Mouse (Mus musculus): ENCODE data around the gene Vax2. TPM values are rescaled to one million over a fixed set of nuclear protein-coding genes. Genes with fewer than 3 reads are reported as not detected.

Vax2 gene
- polyA plus RNA-seq, 1 experiment from 2014 or later, result not detected

DNA sequence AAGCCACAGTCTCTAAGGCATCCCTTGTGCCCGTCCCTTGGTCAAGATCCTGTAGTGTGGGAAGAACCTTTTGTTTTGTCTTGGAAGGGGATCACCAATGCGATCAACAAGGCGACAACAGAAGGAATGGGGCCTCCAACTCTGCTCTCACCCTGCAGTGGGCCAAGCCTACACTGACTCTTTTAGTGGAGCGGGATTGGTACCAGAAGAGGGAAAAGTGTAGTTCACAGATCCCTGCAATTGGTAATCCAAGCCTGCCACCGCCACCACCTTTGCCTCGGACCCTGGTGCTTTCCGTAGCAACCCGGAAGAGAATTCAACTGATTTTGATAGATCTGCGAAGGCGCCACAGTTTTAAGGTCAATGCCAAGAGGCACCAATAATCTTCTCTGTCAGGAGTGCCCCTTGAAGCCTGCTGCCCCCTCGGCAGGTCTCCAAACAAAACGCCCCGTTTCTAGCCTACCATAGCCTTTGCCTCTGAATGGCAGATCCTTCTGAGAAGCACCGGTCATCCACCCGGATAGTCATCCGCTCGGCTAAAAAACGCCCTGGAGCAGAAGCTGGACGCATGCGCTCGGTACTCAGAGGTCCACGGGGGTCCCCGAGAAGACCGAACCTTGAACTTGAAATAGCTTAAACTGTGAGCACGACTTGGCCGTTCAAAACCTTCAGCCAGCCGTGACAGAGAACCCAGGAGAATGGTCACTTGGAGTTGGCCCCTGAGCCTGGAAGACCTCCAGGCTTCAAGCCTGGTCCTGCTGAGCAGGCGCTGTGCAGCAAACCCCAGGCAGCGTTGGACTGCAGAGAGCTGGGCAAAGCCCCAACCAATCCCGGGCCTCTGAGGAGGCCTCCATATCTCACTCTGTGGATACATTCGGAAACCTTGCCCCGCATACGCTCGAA lies 3.4 kb downstream of the Vax2 start:
- Histone ChIP-seq H3K27ac (no peak overlapping the region), H3K4me3 (no peak overlapping the region), H3K4me2 (no peak overlapping the region), H3K4me1 (peaks cover 20% of the 10 kb centered on the region), H3K9ac (no peak overlapping the region), H3K9me3 (replicated peaks) (no peaks in the 10 kb centered on the region), H3K27me3 (replicated peaks) (peaks cover 98% of the 10 kb centered on the region), H3K36me3 (no peaks in the 10 kb centered on the region)
- 3% methylated on average over 34 of the region's 34 CpGs for WGBS (ENCODE audit: insufficient replicate concordance)
- ATAC-seq, result no peak

- no peak overlapping the region for H3K9ac ChIP-seq
- WGBS (ENCODE audit: insufficient replicate concordance), result 4% methylated on average over 30 of the region's 30 CpGs
- no peaks in the 10 kb centered on the region for H3K9me3 ChIP-seq (replicated peaks)
- H3K4me3 ChIP-seq, result no peak overlapping the region
- H3K27me3 ChIP-seq (replicated peaks), result peaks cover 96% of the 10 kb centered on the region
- H3K27ac ChIP-seq, result no peak overlapping the region
- ATAC-seq, result no peak
- H3K36me3 ChIP-seq, result no peaks in the 10 kb centered on the region
- peaks cover 17% of the 10 kb centered on the region for H3K4me1 ChIP-seq
- 0 out of 2 replicates have a peak overlapping the region, but pooled peaks have one; percentile 3 for H3K4me2 ChIP-seq
Measured at GRCm38 (mm10) chr6:83715461-83716196, 4.6 kb downstream of the Vax2 start.

- no peaks in the 10 kb centered on the region for H3K36me3 ChIP-seq
- 5% methylated on average over 8 of the region's 8 CpGs for WGBS (ENCODE audit: insufficient replicate concordance)
- H3K27ac ChIP-seq, result no peak overlapping the region
- no peak overlapping the region for H3K9ac ChIP-seq
- H3K27me3 ChIP-seq (replicated peaks), result peaks cover 96% of the 10 kb centered on the region
- H3K9me3 ChIP-seq (replicated peaks), result no peaks in the 10 kb centered on the region
- no peak overlapping the region for H3K4me3 ChIP-seq
- H3K4me2 ChIP-seq, result no peak overlapping the region
- no peak for ATAC-seq
- peaks cover 3% of the 10 kb centered on the region; the same call in 1 of the 2 replicates for H3K4me1 ChIP-seq
Measured at GRCm38 (mm10) chr6:83717026-83717425, 6.0 kb downstream of the Vax2 start.

DNA sequence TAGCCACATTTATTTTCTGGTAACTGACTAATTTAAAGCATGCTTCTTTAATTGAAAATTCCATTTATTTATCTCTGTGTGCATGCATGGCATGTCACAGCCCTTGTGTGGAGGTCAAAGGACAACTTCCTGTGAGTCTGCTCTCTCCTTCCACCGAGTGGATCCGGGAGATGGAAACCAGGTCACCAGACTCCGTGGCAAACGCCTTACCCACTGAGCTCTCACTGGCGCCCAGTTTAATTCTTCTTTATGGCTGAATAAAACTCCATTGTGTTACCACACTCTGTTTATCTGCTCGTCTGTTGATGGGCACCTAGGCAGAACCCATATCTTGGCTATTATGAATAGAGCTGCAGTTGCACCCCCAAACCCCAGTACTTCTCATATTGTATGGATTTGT lies 11.5 kb downstream of the Vax2 start:
- ATAC-seq, result no peak
- no peaks in the 10 kb centered on the region for H3K4me1 ChIP-seq

GRCm38 (mm10) chr6:83727178-83727577 lies 16.1 kb downstream of the Vax2 start:
- H3K4me2 ChIP-seq, result no peak overlapping the region
- H3K9me3 ChIP-seq (replicated peaks), result no peaks in the 10 kb centered on the region
- H3K9ac ChIP-seq, result no peak overlapping the region
- no peak overlapping the region for H3K27ac ChIP-seq
- no peak for ATAC-seq
- H3K27me3 ChIP-seq (replicated peaks), result peaks cover 47% of the 10 kb centered on the region
- 28% methylated on average over 4 of the region's 4 CpGs for WGBS (ENCODE audit: insufficient replicate concordance)
- no peaks in the 10 kb centered on the region for H3K4me1 ChIP-seq
- no peaks in the 10 kb centered on the region for H3K36me3 ChIP-seq
- no peak overlapping the region for H3K4me3 ChIP-seq

More for the DNA sequence above, 11.5 kb downstream of the Vax2 start:
- Histone ChIP-seq H3K9me3 (replicated peaks) (no peaks in the 10 kb centered on the region), H3K27me3 (replicated peaks) (peaks cover 67% of the 10 kb centered on the region), H3K36me3 (no peaks in the 10 kb centered on the region), H3K4me3 (no peak overlapping the region), H3K27ac (no peak overlapping the region), H3K4me2 (no peak overlapping the region), H3K9ac (no peak overlapping the region)
- WGBS (ENCODE audit: insufficient replicate concordance), result 10% methylated on average over 6 of the region's 6 CpGs

DNA sequence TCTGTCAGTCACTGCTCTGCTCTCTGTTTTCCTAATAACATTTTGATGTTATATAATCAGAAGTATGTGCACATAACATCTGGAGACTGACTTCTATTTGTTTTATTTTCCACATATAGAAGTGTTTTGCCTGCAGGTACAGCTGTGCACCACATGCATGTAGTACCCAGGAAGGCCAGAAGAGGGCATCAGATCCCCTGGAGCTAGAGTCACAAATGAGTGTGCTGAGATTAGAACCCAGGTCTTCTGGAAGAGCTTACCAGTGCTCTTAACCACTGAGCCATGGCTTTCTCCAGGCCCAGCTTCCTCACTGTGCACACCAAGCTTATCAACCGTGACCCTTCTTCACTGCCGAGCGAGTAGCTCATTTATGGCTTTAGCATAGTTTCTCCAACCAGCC lies 17.4 kb downstream of the Vax2 start:
- Histone ChIP-seq H3K4me3 (no peak overlapping the region), H3K27me3 (replicated peaks) (peaks cover 43% of the 10 kb centered on the region), H3K4me2 (no peak overlapping the region), H3K9ac (no peak overlapping the region), H3K36me3 (no peaks in the 10 kb centered on the region), H3K27ac (no peak overlapping the region), H3K9me3 (replicated peaks) (no peaks in the 10 kb centered on the region), H3K4me1 (no peaks in the 10 kb centered on the region)
- no peak for ATAC-seq
- 68% methylated on average over 3 of the region's 3 CpGs for WGBS (ENCODE audit: insufficient replicate concordance)

GRCm38 (mm10) chr6:83729350-83729970 lies 18.4 kb downstream of the Vax2 start:
- WGBS (ENCODE audit: insufficient replicate concordance), result 49% methylated on average over 14 of the region's 14 CpGs

GRCm38 (mm10) chr6:83731128-83731527 lies 20.1 kb downstream of the Vax2 start:
- H3K4me2 ChIP-seq, result no peak overlapping the region
- H3K9me3 ChIP-seq (replicated peaks), result no peaks in the 10 kb centered on the region
- H3K4me1 ChIP-seq, result no peaks in the 10 kb centered on the region
- H3K9ac ChIP-seq, result no peak overlapping the region
- H3K4me3 ChIP-seq, result no peak overlapping the region
- peaks cover 41% of the 10 kb centered on the region for H3K27me3 ChIP-seq (replicated peaks)
- no peak for ATAC-seq
- WGBS (ENCODE audit: insufficient replicate concordance), result 18% methylated on average over 5 of the region's 5 CpGs
- no peaks in the 10 kb centered on the region for H3K36me3 ChIP-seq
- H3K27ac ChIP-seq, result no peak overlapping the region

More at GRCm38 (mm10) chr6:83729350-83729970, 18.4 kb downstream of the Vax2 start:
- no peak overlapping the region for H3K27ac ChIP-seq
- no peaks in the 10 kb centered on the region for H3K36me3 ChIP-seq
- no peak for ATAC-seq
- no peak overlapping the region for H3K4me2 ChIP-seq
- no peak overlapping the region for H3K9ac ChIP-seq
- no peaks in the 10 kb centered on the region for H3K9me3 ChIP-seq (replicated peaks)
- H3K4me3 ChIP-seq, result no peak overlapping the region
- no peaks in the 10 kb centered on the region for H3K4me1 ChIP-seq
- H3K27me3 ChIP-seq (replicated peaks), result peaks cover 33% of the 10 kb centered on the region

DNA sequence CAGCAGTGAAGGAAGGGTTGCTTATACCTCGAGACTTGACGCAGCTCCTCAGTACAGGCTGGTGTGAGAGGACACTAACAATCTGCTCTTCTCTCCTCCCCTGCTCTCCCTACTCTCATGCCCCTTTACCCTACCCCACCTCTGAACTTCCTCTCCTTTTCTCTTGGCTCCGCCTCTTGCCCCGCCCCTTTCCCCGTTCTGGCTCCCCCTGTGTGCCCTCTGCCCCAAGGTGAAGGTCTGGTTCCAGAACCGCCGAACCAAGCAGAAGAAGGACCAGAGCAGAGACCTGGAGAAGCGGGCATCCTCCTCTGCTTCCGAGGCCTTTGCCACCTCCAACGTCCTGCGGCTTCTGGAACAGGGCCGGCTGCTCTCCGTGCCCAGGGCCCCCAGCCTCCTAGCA lies 26.2 kb downstream of the Vax2 start:
- Histone ChIP-seq H3K9me3 (replicated peaks) (no peaks in the 10 kb centered on the region), H3K27me3 (replicated peaks) (peaks cover 45% of the 10 kb centered on the region), H3K4me2 (no peak overlapping the region), H3K9ac (no peak overlapping the region), H3K4me3 (no peak overlapping the region), H3K27ac (no peak overlapping the region), H3K4me1 (no peaks in the 10 kb centered on the region; the same call in 1 of the 2 replicates), H3K36me3 (no peaks in the 10 kb centered on the region)
- WGBS (ENCODE audit: insufficient replicate concordance), result 24% methylated on average over 12 of the region's 13 CpGs
- ATAC-seq, result no peak

GRCm38 (mm10) chr6:83738596-83738995 lies 27.5 kb downstream of the Vax2 start:
- H3K27me3 ChIP-seq (replicated peaks), result peaks cover 52% of the 10 kb centered on the region
- ATAC-seq, result no peak
- H3K27ac ChIP-seq, result no peak overlapping the region

GRCm38 (mm10) chr6:83742761-83743160 lies 31.7 kb downstream of the Vax2 start, which contains the start of gene Atp6v1b1:
Gene Atp6v1b1 (plus strand): TSS chr6:83742990.
- H3K36me3 ChIP-seq, result no peaks in the 10 kb centered on the region
- no peak within 1 kb of the TSS for H3K27ac ChIP-seq
- H3K27me3 ChIP-seq (replicated peaks), result peaks cover 53% of the 10 kb centered on the region
- no peak within 1 kb of the TSS for H3K4me2 ChIP-seq
- no peak within 1 kb of the TSS for H3K9ac ChIP-seq
- H3K4me1 ChIP-seq, result 0 out of 2 replicates have a peak, but pooled peaks cover 4% of the 10 kb centered on the region
- H3K4me3 ChIP-seq, result no peak within 1 kb of the TSS
- peak; percentile 47; the same call in 1 of the 2 replicates for ATAC-seq
- H3K9me3 ChIP-seq (replicated peaks), result no peaks in the 10 kb centered on the region
- WGBS (ENCODE audit: insufficient replicate concordance), result 43% methylated on average over 5 of the region's 5 CpGs

More at GRCm38 (mm10) chr6:83738596-83738995, 27.5 kb downstream of the Vax2 start:
- Histone ChIP-seq H3K9me3 (replicated peaks) (no peaks in the 10 kb centered on the region), H3K9ac (no peak overlapping the region), H3K4me3 (no peak overlapping the region), H3K36me3 (no peaks in the 10 kb centered on the region), H3K4me1 (peaks cover 1% of the 10 kb centered on the region; the same call in 1 of the 2 replicates), H3K4me2 (no peak overlapping the region)
- 36% methylated on average over 6 of the region's 6 CpGs for WGBS (ENCODE audit: insufficient replicate concordance)

Measured in liver, embryonic 12.5 days (tissue).